Mouse (Mus musculus): ENCODE data around the gene Myl7.
"Not testable (repeated sequence)": the region's sequence is repeated elsewhere in the genome, so short reads cannot be mapped to it uniquely, and the experiment has no call there.

The Myl7 gene

GRCm38 (mm10) chr11:5898531-5898930 is at the start of gene Myl7:
TSS of gene Myl7 (minus strand) at chr11:5898782.
- in situ Hi-C loops (cut with MboI, MseI), result no loop called here

- in situ Hi-C loops (cut with MboI, MseI), result no loop called here
Observed at GRCm38 (mm10) chr11:5947796-5948195, 49.2 kb upstream of the Myl7 start.

GRCm38 (mm10) chr11:5945096-5945495 is 46.5 kb upstream of the Myl7 start:
- in situ Hi-C loops (cut with MboI, MseI), result no loop called here

- in situ Hi-C loops (cut with MboI, MseI), result no loop called here
Observed at GRCm38 (mm10) chr11:5942966-5943365, 44.4 kb upstream of the Myl7 start.

- in situ Hi-C loops (cut with MboI, MseI), result not testable (repeated sequence)
Observed at GRCm38 (mm10) chr11:5934531-5934930, 35.9 kb upstream of the Myl7 start.

GRCm38 (mm10) chr11:5931947-5932346 is 33.4 kb upstream of the Myl7 start:
- in situ Hi-C loops (cut with MboI, MseI), result not testable (repeated sequence)

- in situ Hi-C loops (cut with MboI, MseI), result no loop called here
Observed at GRCm38 (mm10) chr11:5930578-5930977, 32.0 kb upstream of the Myl7 start.

- in situ Hi-C loops (cut with MboI, MseI), result no loop called here
Observed at GRCm38 (mm10) chr11:5926696-5927220, 28.2 kb upstream of the Myl7 start.

GRCm38 (mm10) chr11:5924699-5925098 is 26.1 kb upstream of the Myl7 start:
- in situ Hi-C loops (cut with MboI, MseI), result loop anchor here (5.0 kb wide), 1 partner anchor 58 kb away; no protein-coding TSS in a partner anchor

GRCm38 (mm10) chr11:5920323-5920960 is 21.9 kb upstream of the Myl7 start:
- in situ Hi-C loops (cut with MboI, MseI), result loop anchor here (5.0 kb wide), 1 partner anchor 62 kb away; no protein-coding TSS in a partner anchor

GRCm38 (mm10) chr11:5919606-5920005 is 21.0 kb upstream of the Myl7 start:
- in situ Hi-C loops (cut with MboI, MseI), result loop anchor here (5.0 kb wide), 1 partner anchor 63 kb away; no protein-coding TSS in a partner anchor

- in situ Hi-C loops (cut with MboI, MseI), result no loop called here
Observed at GRCm38 (mm10) chr11:5918111-5918510, 19.5 kb upstream of the Myl7 start.

GRCm38 (mm10) chr11:5916178-5916548 is 17.6 kb upstream of the Myl7 start:
- in situ Hi-C loops (cut with MboI, MseI), result no loop called here

GRCm38 (mm10) chr11:5915429-5916177 is 17.0 kb upstream of the Myl7 start:
- in situ Hi-C loops (cut with MboI, MseI), result no loop called here

GRCm38 (mm10) chr11:5914940-5915339 is 16.4 kb upstream of the Myl7 start:
- in situ Hi-C loops (cut with MboI, MseI), result no loop called here

- in situ Hi-C loops (cut with MboI, MseI), result no loop called here
Observed at GRCm38 (mm10) chr11:5913936-5914335, 15.4 kb upstream of the Myl7 start.

GRCm38 (mm10) chr11:5913256-5913655 is 14.7 kb upstream of the Myl7 start:
- in situ Hi-C loops (cut with MboI, MseI), result no loop called here

GRCm38 (mm10) chr11:5912635-5913034 is 14.1 kb upstream of the Myl7 start:
- in situ Hi-C loops (cut with MboI, MseI), result no loop called here

- in situ Hi-C loops (cut with MboI, MseI), result loop anchor here (5.0 kb wide), 1 partner anchor 56 kb away; no protein-coding TSS in a partner anchor
Observed at GRCm38 (mm10) chr11:5908642-5909041, 10.1 kb upstream of the Myl7 start.

GRCm38 (mm10) chr11:5907096-5907495 is 8.5 kb upstream of the Myl7 start:
- in situ Hi-C loops (cut with MboI, MseI), result loop anchor here (5.0 kb wide), 1 partner anchor 55 kb away; no protein-coding TSS in a partner anchor

GRCm38 (mm10) chr11:5905778-5906518 is 7.4 kb upstream of the Myl7 start:
- in situ Hi-C loops (cut with MboI, MseI), result loop anchor here (5.0 kb wide), 1 partner anchor 54 kb away; no protein-coding TSS in a partner anchor

GRCm38 (mm10) chr11:5904871-5905270 is 6.3 kb upstream of the Myl7 start:
- in situ Hi-C loops (cut with MboI, MseI), result loop anchor here (5.0 kb wide), 2 partner anchors 53 to 98 kb away; no protein-coding TSS in a partner anchor
